Mouse (Mus musculus): Measurements from ENCODE around the gene Heatr4.
A peak's percentile ranks its signal among the peaks of the same experiment; 100 is the strongest.
"Not testable (repeated sequence)": the region's sequence is repeated elsewhere in the genome, so short reads cannot be mapped to it uniquely, and the experiment has no call there.

Gene Heatr4

DNA sequence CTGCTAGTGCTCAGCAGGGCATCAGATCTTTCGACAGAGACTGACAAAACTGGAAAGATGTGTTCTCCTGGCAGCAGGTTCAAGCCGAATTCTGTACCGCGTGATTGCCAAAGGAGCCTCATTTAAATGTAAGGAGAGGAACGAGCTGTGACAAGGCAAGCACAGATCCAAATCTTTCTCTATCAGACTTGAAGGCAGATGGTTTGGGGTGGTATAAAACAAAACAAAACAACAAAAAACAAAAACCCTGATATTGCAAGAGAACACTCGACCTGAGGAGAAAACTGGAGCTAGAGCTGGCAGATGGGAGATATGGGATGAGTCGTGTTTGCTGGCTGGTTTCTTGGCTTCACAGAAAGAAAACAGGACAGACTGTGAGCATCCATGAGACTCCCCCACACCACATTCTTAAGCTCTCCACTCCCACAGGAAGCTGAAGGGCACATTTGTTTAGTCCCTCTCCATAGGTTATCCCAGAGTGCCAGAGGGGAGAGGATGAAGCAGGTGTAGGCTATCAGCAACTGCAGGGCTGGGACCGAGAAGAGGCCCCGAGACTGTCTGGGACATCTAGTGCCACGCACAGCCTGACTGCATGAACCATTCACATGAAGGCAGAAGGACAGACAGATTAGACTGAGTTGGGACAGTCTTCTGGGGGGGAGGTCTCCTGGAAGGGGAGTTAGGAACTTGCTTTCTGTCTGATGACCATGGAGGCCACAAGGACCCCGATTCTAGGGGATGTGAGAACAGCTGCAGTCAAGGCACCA, 13.9 kb upstream of the Heatr4 start:
- no peak for DNase-seq (ENCODE audit: low read depth)

DNA sequence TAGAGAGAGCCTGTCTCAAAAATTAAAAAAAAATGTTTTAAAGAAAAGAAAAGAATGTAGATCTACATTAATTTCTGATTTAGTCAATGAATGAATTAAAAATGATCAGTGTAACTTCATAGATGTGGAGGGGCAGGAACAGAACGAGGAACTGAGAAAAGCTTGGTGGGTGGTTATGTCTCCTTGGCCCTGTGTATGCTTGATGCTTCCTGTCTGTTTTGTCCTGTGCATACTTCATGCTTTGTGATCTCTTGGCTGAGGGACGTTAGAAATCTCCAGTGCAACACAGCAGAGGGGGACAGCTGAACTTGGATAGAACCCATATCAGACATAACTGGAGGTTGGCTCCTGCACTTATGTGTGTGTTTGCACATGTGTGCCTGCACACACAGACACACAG, 12.6 kb upstream of the Heatr4 start:
- no peak for DNase-seq (ENCODE audit: low read depth)

DNA sequence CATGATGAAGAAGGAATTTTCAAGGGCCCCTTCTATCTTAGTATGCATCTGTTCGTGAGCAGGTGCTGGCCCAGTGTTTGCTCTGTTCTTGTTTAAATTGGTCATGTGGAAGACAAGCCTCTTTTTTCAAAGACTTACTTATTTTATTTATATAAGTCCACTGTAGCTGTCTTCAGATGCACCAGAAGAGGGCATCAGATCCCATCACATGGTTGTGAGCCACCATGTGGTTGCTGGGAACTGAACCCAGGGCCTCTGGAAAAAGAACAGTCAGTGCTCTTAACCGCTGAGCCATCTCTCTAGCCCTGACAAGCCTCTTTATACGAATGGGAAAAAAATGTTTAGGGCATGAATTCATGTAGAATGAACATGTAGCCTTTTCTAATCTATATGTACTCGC, 4.7 kb upstream of the Heatr4 start:
- DNase-seq (ENCODE audit: low read depth): peak; percentile 19

DNA sequence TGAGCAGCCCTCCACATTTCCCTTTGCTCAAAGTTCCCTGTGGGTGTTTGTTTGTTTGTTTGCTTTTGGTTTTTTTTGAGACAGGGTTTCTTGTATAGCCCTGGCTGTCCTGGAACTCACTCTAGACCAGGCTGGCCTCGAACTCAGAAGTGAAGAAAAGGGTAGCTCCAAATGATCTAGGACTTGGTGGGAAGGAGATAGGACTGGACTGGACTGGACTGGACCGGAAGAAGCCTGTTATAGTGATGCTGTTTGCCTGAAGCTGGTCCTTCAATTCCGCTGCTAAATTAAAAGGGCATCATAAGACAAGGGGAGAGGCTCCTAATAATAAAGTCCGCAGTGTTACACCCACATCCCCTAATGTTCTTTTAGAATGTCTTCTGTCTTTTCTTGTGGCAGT, 3.8 kb upstream of the Heatr4 start:
- peak; percentile 51 for DNase-seq (ENCODE audit: low read depth)

DNA sequence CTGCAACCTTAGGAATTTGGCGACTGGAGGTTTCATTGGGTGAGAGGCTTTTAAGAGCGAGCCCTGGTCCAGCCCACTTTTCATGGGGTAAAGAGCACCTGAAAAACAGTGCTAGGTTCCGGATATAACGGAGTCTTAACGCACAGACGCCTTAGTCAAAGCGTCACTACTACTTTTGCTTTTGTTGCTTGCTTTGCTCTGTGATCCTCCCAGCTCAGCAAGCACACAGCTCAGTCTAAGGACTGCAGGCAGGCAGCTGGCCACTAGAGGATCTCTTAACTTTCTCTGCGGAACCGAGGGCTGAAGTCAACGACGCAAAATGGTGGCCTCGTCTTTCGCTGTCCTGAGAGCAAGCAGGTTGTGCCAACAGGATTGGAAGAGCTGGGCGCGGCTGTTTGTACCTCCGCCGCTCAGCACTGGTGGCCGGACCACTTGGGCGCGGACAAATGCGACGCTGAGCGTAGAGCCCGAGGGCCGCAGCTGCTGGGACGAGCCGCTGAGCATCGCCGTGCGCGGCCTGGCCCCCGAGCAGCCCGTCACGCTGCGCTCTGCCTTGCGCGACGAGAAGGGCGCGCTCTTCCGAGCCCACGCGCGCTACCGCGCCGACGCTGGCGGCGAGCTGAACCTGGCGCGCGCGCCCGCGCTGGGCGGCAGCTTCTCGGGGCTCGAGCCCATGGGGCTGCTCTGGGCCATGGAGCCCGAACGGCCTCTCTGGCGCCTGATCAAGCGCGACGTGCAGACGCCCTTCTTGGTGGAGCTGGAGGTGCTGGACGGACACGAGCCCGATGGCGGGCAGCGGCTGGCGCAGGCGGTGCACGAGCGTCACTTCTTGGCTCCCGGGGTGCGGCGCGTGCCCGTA, 3.2 kb upstream of the Heatr4 start, which contains the start of gene Acot2:
Gene Acot2 (plus strand): TSS at position 279 of the 859 bp plus-strand sequence.
- DNase-seq (ENCODE audit: low read depth): peak; percentile 92

DNA sequence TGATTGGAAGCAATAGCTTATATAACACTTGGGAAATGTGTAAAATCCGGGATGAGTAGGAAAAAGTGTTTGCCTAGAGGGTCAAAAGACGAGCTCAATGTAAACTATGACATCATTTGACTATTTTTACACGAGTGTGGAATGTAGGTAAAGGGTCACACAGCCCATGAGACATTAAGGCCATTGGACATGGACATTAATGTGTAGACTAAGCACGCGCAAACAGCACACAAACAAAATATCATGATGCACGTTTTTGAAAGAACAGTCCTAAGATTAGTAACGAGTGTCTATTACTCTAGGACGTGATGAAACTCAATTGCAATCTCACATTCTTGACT, 2.6 kb upstream of the Heatr4 start:
- no peak for DNase-seq (ENCODE audit: low read depth)

DNA sequence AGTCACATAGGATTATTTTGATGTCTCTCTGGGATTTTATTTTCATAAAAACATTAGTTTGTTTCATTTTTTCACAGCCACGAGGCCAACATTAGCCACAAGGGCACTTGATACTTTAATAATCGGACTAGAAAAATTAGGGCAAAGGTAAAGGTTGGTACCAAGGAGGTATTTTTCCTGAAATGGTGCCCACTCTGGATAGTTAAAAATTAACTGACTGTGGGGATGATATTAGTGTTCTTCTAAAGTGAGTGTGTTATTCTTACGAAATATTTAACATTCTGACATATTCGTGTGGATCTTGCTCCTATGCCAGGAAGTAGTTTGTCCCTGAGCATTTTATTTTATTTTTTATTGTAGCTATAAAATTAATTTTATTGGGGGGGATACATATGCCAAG, 3.0 kb downstream of the Heatr4 start:
- DNase-seq (ENCODE audit: low read depth): no peak

DNA sequence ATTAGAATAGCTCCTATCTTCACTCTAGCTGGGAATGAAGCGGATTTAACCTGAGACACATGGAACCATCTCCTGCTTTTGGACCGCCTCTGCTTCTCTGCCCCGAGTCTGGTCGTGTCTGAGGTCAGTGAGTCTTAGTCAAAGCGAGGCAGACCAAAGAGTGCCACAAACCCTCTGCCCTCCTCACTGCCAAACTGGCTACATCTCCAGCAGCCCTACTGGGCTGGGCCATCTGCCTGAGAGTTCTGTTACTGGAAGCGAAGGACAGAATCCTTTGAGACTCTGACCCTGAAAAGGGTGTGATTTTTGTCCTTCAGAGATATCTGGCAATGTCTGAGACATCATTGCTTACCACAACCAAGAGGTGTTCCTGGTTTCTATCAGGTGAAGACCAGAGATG, 5.8 kb downstream of the Heatr4 start:
- DNase-seq (ENCODE audit: low read depth): no peak

DNA sequence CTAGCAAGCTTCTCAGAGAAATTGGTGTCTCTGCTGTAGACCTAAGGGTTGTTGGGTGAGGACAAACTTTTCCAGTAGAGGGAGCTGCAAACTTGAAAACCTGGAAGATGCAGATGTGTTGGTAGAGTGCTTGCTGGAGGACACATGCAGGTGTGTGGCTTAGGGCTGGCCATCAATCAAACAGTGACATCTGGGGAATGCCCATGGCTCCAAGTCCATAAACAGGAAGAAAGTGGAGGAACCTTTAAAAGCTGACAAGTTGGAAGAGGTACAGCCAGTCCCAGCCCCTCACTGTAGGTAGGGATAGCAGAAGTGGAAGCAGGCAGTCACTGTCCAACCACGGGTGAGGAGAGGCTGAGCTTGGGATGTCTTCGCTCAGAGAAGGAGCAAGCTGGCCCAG, 12.5 kb downstream of the Heatr4 start:
- DNase-seq (ENCODE audit: low read depth): peak; percentile 75

DNA sequence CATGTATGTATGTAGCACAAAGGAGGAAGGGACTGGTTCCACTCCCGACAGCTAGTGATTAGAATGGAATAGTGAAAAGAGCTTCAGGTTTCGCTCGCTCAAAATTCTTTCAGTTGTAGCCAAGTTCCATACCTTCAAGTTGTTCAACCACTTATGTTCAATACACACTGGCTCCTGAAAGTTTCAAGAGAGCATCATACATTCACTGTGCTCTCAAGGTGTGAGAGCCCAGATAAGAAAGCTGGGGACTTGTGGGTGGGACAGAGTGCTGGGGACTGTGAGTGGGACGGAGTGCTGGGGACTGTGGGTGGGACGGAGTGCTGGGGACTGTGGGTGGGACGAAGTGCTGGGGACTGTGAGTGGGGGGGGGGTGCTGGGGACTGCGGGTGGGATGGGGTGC, 19.4 kb downstream of the Heatr4 start:
- DNase-seq (ENCODE audit: low read depth): no peak

DNA sequence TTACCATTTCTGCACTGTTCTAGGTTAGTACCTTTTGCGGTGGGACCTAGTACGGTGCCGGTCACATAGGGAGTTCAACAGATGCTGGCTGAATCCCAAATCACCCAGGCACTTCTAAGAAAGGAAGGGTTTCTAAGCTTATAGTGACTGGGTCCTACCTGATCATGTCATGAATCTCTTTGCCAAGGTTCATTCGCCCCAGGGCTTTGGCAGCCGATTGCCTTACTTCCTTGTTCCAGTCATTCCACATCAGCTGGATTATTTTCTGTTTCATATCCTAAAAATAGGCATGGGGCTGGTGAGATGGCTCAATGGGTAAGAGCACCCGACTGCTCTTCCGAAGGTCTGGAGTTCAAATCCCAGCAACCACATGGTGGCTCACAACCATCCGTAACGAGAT, 26.4 kb downstream of the Heatr4 start:
- no peak for DNase-seq (ENCODE audit: low read depth)

DNA sequence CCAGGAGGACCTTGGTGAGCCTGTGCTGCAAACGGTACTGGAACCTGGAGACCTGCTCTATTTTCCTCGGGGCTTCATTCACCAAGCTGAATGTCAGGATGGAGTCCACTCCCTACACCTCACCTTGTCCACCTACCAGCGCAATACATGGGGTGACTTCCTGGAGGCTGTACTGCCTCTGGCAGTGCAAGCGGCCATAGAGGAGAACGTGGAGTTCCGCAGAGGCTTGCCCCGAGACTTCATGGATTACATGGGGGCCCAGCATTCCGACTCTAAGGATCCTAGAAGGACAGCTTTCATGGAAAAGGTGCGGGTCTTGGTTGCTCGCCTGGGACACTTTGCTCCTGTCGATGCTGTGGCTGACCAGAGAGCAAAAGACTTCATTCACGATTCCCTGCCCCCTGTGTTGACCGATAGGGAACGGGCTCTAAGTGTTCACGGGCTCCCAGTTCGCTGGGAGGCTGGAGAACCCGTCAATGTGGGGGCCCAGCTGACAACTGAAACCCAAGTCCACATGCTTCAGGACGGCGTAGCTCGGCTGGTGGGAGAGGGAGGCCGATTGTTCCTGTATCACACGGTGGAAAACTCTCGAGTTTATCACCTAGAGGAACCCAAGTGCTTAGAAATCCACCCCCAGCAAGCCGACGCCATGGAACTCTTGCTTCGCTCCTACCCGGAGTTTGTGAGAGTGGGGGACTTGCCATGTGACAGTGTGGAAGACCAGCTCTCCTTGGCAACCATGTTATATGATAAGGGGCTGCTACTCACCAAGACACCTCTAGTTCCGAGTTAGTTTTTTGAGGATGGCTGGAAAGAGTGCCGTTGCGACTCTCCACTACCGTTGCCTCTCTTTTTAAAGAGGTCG, 32.7 kb downstream of the Heatr4 start:
- no peak for DNase-seq (ENCODE audit: low read depth)

DNA sequence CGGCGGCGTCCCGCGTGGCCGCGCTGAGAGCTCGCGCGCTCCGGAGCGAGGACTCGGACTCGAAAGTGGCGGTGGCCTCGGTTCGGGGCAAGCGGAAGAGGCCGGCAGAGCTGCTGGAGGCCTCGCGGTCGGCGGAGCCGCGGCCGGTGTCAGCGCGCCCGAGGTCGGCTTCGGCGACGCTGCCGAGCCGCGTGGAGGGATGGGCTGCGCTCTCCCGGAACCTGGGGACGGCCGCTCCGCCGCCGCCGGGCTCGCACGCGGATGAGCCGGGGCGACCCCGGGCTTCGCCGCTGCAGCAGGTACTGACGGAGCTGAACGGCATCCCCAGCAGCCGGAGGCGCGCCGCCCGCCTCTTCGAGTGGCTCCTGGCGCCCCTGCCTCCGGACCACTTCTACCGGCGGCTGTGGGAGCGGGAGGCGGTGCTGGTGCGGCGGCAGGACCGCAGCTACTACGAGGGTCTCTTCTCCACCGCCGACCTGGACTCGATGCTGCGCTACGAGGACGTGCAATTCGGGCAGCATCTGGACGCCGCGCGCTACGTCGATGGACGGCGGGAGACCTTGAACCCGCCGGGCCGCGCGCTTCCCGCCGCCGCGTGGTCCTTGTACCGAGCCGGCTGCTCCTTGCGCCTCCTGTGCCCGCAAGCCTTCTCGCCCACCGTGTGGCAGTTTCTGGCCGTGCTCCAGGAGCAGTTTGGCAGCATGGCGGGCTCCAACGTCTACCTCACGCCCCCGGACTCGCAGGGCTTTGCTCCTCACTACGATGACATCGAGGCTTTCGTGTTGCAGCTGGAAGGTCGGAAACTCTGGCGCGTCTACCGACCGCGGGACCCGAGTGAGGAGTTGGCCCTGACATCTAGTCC, 33.6 kb downstream of the Heatr4 start:
- peak; percentile 52 for DNase-seq (ENCODE audit: low read depth)

DNA sequence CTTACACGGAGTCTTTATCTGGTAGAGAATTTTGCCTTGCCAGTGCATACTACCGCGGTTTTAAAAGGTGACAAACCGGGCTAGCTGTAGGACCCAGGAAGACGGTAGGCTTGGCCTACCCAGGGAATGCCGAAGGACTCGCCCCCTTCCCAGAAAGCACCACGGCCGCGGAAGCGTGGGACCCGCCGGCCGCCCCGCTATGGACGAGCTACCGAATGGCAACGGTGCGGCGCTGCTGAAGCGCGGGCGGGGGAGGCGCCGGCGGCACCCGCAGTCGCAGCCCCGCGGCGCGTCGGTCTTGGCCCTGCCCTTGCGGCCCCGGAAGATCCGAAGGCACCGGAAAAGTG, 34.2 kb downstream of the Heatr4 start, which contains the start of gene Riox1:
Gene Riox1 (plus strand): TSS at position 116 of the 347 bp plus-strand sequence.
- peak; percentile 85 for DNase-seq (ENCODE audit: low read depth)

DNA sequence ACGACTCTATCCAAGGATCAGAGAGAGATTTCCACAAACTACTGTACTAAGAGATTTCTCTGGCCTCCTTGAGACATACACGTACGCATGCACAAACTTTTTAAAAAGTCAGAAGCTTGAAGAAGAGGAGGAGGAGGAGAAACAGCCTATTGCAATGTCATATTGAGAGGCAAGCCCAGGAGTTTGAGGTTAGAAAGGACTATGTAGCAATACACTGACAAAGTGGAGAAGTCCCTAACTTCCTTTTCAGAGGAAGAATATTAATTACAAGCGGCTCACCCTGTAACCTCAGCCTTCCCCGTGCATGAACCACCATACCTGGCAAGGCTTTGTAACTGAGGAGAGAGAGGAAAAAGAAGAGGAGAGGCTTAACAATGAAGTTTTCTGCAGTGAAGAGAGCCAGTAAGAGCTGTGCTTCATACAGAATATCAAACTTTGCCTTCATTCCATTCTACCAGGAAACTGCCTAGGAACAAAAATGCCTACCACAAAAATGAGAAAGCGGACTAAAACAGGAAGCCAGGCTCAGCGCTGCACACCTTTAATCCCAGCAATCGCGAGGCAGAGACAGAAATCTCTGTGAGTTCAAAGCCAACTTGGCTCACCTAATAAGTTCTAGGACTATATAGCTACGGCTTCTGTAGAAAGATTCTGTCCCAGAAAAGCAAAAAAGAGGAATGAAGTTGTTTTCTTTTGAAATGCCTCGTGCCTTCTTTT, 34.7 kb downstream of the Heatr4 start:
- peak; percentile 76 for DNase-seq (ENCODE audit: low read depth)

DNA sequence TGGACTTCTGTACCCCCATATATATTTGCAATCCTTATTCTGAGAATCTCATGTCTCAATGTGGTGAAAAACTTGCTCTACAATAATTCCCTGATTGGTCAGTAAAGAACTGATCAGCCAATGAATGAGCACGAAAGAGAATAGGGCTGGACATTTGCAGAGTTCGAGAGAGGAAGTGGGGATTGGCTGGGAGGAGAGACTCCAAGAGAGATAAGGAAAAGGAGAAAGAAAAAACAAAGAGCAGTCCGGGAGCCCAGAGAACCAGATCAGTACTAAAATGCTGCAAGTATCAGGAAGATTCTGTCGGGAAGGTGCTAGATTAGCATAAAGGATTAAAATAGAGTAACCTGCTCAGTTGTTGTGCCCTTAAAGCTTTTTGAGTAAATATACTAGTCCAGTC, 35.6 kb downstream of the Heatr4 start:
- peak; percentile 89 for DNase-seq (ENCODE audit: low read depth)

DNA sequence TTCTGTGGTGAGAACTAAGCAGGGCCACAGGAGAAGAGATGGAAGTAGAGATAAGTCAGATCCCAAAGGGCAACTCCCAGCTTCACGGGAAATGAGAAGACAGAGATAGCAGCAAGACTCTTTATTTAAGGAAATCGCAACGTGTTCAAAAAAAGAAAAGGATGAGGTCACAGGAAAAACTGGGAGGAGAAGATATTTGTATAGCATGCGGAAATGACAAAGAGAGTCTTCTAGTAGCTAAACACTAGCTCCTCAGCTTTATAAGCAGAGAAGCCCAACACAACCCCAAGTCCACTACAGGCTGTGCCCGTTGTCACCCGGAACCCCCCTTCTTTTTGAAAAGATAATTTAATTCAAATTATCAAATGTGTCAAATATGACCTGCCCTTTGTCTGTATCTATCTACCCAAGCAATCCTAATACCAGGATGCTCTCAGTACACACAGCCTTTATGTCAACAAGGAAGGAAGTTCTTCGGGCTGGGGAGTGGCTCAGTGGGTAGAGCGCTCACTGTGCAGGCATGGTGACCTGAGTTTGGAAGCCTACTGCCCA, 37.3 kb downstream of the Heatr4 start:
- peak; percentile 86 for DNase-seq (ENCODE audit: low read depth)

DNA sequence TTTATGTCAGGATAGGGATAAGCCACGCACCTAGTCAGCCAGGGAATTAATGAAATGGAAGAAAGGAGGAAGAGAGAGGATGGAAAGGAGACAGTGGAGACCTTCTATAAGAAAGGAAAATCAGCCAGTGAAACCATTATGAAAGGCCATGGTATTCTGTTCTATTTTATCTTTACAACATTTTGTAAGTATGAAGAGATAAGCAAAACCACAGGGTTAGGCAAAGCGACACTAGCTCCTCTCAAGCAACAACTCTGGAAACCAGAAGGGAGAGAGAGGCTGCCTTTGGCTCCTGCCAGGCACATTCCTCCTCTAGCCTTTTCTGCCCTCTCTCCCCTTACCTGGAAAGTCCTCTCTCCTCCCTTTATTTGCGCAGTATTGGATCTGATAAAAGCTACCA, 42.7 kb downstream of the Heatr4 start:
- peak; percentile 58 for DNase-seq (ENCODE audit: low read depth)

DNA sequence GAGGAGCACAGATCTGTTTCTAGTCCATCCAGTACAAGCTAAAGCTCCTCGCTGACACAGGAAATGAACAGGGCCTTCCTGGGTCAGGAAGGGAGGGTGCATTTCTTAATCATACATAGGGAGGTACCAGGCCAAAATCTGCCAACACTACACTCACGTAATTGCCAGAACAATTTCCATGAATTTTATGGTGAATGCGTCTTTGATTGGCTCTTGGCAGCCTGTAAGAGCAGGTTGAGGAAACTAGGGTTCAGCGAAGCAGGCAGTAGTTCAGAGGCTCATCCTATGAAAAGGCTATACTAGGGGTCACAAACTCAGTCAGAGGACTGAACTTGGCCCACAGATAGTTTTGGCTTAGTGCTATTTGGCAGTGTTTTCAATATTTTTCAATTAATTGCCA, 44.6 kb downstream of the Heatr4 start:
- DNase-seq (ENCODE audit: low read depth): no peak

DNA sequence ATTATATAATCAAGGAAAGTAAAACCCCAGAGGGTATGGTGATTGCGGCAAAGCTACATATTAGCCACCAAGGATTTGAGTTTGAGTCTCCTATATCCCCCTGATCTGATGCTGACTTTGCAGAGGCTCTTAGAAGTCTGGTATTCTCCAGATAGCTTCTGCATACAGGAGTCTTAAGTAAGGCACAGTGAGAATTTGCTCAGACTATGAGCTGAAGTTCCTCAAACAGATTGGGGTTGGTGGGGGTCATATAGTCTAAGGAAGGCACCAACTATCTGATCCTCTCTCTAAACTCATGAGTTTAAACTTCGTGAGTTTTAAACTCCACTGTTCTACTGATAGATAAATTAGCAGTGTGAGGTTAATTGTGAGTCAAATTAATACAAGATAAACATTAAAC, 45.3 kb downstream of the Heatr4 start:
- DNase-seq (ENCODE audit: low read depth): no peak

DNA sequence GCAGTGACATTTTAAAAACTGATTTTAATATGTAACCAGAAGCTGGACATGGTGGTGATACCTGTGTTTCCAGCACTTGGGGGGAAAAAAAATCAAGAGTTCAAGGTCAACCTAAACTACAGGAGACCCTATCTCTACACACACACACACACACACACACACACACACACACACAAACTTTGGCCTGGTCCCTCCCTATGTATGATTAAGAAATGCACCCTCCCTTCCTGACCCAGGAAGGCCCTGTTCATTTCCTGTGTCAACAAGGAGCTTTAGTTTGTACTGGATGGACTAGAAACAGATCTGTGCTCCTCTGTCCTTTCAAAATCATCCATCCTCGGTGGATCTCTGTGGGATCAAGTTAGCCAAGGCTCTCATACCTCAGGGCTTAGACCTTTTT, 46.1 kb downstream of the Heatr4 start:
- DNase-seq (ENCODE audit: low read depth): not testable (repeated sequence)
